Mouse (Mus musculus): ENCODE measurements at regions not wholly inside any gene's neighbourhood (a gene's known extent, or its start where the extent isn't known, plus 50 kb on each side); places are given as distances from the start of the nearest gene placed in this dataset.

- TF ChIP-seq CTCF (IDR thresholded peaks at IDR 0.05; ENCODE audit: insufficient read depth, low read length) (no peak), POLR2A (IDR thresholded peaks at IDR 0.05; ENCODE audit: borderline replicate concordance, extremely low read depth, low read depth, low read length) (no peak)
Measured at GRCm38 (mm10) chr7:135816191-135816590, 100.0 kb upstream of the Mki67 start.

Measured in lung, adult 2 months (tissue).